In the genomic region with DNA sequence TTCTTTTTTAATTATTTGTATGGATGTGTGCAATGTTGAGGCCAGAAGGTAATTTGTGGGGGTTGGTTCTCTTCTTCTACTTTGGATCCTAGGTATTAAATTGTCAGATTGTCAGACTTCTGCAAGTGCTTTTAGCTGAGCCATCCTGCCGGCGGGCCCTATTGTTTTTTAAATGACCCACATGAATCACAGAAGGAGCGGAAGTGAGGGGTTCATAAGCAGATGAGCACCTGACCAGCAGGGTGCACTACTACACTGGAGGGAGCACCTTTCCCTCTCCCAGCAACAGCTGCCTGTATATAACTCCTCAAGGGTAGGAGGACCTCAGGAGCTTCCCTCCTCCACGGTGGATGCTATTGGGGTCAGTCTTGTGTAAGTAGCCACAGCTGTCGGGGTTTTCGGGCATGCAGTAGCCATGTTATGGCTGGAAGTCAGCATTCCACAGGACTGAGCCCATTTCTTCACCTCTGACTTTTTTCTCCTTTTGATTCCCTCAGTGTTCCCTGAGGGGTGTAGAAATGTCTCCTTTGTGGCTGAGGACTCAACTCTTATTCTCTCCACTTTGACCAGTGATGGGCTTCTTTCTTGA, we compare ENCODE assay signal across 18 mouse cellular contexts. TPM values are rescaled to one million over a fixed set of nuclear protein-coding genes. Genes with fewer than 3 reads are reported as not detected.
A peak's percentile ranks its signal among the peaks of the same experiment; 100 is the strongest.
DNase-seq lines count a peak whose midpoint lies in the region; ATAC-seq and TF ChIP-seq lines count a peak whose summit lies in the region.
"Had no signal": no experiment of that assay in that cellular context is flagged by ENCODE, and none has a peak within 500 bp of the region (broad histone marks: within the 10 kb centered on the region; RNA-seq: fewer than 3 reads in every experiment).

No protein-coding gene starts in this region.

- peak; percentile 94 for DNase-seq in ES-CJ7 (ENCODE audit: low read depth, low spot score)
- DNase-seq in right cerebral cortex, adult 18-20 months = no peak
- no peak for DNase-seq in testis, postnatal 10 days (ENCODE audit: low spot score)
- DNase-seq in kidney, adult 11 months = no peak
- DNase-seq: adrenal gland, postnatal 14 days; cerebellum, postnatal 36 days; kidney, postnatal 36 days; lung, postnatal 10 days had no signal

- peaks cover 9% of the 10 kb centered on the region for H3K36me3 ChIP-seq in megakaryocyte, embryonic 14.5 days (replicated peaks; ENCODE audit: low read length)
- H3K36me3 ChIP-seq in myocyte (ENCODE audit: control insufficient read depth, insufficient read depth) = no peaks in the 10 kb centered on the region
- H3K36me3 ChIP-seq: embryonic facial prominence, embryonic 13.5 days; heart, embryonic 15.5 days; midbrain, embryonic 15.5 days; neural tube, embryonic 15.5 days had no signal

- peaks cover 97% of the 10 kb centered on the region for H3K79me2 ChIP-seq in myocyte (ENCODE audit: control insufficient read depth, insufficient read depth)

- no peaks in the 10 kb centered on the region for H3K27me3 ChIP-seq in megakaryocyte, embryonic 14.5 days (replicated peaks)
- no peaks in the 10 kb centered on the region for H3K27me3 ChIP-seq in myocyte (ENCODE audit: control insufficient read depth, insufficient read depth, insufficient read length)
- H3K27me3 ChIP-seq: embryonic facial prominence, embryonic 13.5 days; heart, embryonic 15.5 days; midbrain, embryonic 15.5 days; neural tube, embryonic 15.5 days; Patski had no signal

- peak overlapping the region; percentile 54 for H3K4me3 ChIP-seq in megakaryocyte, embryonic 14.5 days (replicated peaks)
- no peak overlapping the region for H3K4me3 ChIP-seq in myocyte
- H3K4me3 ChIP-seq: embryonic facial prominence, embryonic 13.5 days; heart, embryonic 15.5 days; midbrain, embryonic 15.5 days; neural tube, embryonic 15.5 days had no signal

- H3K4me1 ChIP-seq in megakaryocyte, embryonic 14.5 days = peaks cover 91% of the 10 kb centered on the region

- no peak for TF ChIP-seq POLR2A in myocyte (IDR thresholded peaks at IDR 0.05; ENCODE audit: insufficient read length, low read depth)

- no peak overlapping the region for H3K4me2 ChIP-seq in myocyte (ENCODE audit: low read depth)
- H3K4me2 ChIP-seq: embryonic facial prominence, embryonic 13.5 days; heart, embryonic 15.5 days; midbrain, embryonic 15.5 days; neural tube, embryonic 15.5 days had no signal

- H3K9me3 ChIP-seq in megakaryocyte, embryonic 14.5 days = no peaks in the 10 kb centered on the region
- H3K9me3 ChIP-seq: embryonic facial prominence, embryonic 13.5 days; heart, embryonic 15.5 days; midbrain, embryonic 15.5 days; neural tube, embryonic 15.5 days had no signal

- no peak overlapping the region for H3ac ChIP-seq in myocyte (ENCODE audit: control insufficient read depth, insufficient read length)

- no peak for ATAC-seq in megakaryocyte, adult 5-6 weeks (ENCODE audit: poor library complexity, severe bottlenecking)
- ATAC-seq: midbrain, embryonic 15.5 days; Patski had no signal

TF ChIP-seq in myocyte, 11 proteins besides CTCF, POLR2A, EP300 and RAD21:
- TF ChIP-seq E2F4 (IDR thresholded peaks at IDR 0.05; ENCODE audit: insufficient read depth) (no peak), MYOD1 (IDR thresholded peaks at IDR 0.05; ENCODE audit: control insufficient read depth in 1 of 3, insufficient read length in 2 of 3, low read depth in 2 of 3) (peak in 2 of 3 experiments; percentile 42 to 50), MYOG (IDR thresholded peaks at IDR 0.05; ENCODE audit: control insufficient read depth in 1 of 3, insufficient read depth in 1 of 3, insufficient read length in 2 of 3, low read depth in 2 of 3) (peak in 1 of 3 experiments; percentile 38)

RNA-seq across cellular contexts. Expression of a gene that starts 18.9 kb away (rescaled TPM):
- polyA plus RNA-seq in megakaryocyte, embryonic 14.5 days (2012; ENCODE audit: insufficient read depth, low replicate concordance) = not detected in 2 replicates
- total RNA-seq in megakaryocyte, adult 5-6 weeks (2015) = 0.09 and 0.57 TPM in 2 replicates
- total RNA-seq in megakaryocyte, adult 5-6 weeks (2017) = not detected in 2 replicates
- polyA plus RNA-seq in myocyte (2012; fragmentation: generic; extraction: Trizol) = 0.07 TPM
- total RNA-seq: adrenal gland, postnatal 14 days; gastrocnemius, adult 8-10 months had no signal

RNA-seq across cellular contexts. Expression of a gene that starts 19.3 kb away (rescaled TPM):
- 7.9 and 9.9 TPM in 2 replicates for polyA plus RNA-seq in megakaryocyte, embryonic 14.5 days (2012; ENCODE audit: insufficient read depth, low replicate concordance)
- total RNA-seq in megakaryocyte, adult 5-6 weeks (2015) = 11.5 and 14.6 TPM in 2 replicates
- total RNA-seq in megakaryocyte, adult 5-6 weeks (2017) = 25.0 and 25.6 TPM in 2 replicates
- 67.1 TPM for polyA plus RNA-seq in myocyte (2012; fragmentation: generic; extraction: Trizol)

RNA-seq across cellular contexts. Expression of a gene that starts 49.0 kb away (rescaled TPM):
- polyA plus RNA-seq in megakaryocyte, embryonic 14.5 days (2012; ENCODE audit: insufficient read depth, low replicate concordance) = not detected in 2 replicates
- not detected in 2 replicates for total RNA-seq in megakaryocyte, adult 5-6 weeks (2015)
- total RNA-seq in megakaryocyte, adult 5-6 weeks (2017) = not detected in 2 replicates
- 0.07 TPM for polyA plus RNA-seq in myocyte (2012; fragmentation: generic; extraction: Trizol)
- total RNA-seq: adrenal gland, postnatal 14 days had no signal
- polyA plus RNA-seq: forebrain, embryonic 11.5 days; heart, embryonic 15.5 days had no signal
